Mouse (Mus musculus) ovary, postnatal 10 days (tissue): Measurements from ENCODE around the gene Derl2.

Source experiments
- DNase-seq: peaks from one replicate; pipeline ENCODE4 v3.0.0; 2022; ENCODE audit warnings: low spot score

Gene Derl2

DNA sequence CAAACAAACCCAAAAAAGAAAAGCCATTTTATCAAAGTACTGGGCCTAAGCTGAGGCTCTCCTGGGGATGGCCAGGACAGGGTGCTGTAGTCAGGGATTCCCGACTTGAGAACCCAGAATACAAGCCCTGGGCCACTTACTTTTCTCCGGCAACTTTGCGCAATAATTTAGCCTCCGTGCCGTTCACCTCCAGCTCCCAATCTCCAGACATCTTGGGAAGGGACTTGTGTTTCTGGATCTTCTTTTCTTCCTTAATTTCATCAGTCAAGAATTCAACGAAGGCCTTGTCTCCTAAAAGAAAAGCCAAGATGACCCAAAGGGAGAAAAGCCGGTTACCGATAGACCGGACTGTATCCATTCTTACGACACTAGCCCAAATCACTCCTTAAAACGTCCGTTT lies 37.6 kb downstream of the Derl2 start:
- DNase-seq = no peak

DNA sequence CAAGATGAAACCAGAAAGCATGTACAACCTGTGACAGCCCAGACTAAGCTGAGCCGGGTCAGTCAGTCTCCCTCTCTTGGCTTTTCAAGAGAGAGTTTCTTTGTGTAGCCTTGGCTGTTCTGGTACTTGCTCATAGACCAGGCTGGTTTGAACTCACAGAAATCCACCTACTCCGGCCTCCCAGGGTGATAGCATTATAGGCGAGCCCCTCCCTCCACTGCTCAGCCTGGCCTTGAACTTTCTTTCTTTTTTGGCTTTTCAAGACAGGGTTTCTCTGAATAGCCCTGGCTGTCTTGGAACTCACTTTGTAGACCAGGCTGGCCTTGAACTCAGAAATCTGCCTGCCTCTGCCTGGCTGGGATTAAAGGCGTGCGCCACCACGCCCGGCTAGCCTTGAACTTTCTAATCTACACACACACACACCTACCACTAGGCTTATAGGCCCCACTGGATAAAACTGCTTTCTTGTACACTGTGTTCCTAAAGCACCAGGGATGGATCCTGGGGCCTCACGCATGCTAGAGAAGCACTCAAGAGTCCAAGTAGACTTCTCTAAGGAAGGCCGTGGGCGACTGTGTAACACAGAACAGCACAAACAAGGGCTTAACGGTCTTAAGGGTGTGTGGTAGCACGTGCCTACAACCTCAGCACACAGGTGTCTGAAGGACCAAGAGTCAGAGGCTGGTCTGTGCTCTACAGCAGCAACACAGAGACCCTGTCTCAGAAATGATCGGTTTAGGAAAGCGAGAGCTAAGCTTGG lies 38.7 kb downstream of the Derl2 start:
- no peak for DNase-seq

DNA sequence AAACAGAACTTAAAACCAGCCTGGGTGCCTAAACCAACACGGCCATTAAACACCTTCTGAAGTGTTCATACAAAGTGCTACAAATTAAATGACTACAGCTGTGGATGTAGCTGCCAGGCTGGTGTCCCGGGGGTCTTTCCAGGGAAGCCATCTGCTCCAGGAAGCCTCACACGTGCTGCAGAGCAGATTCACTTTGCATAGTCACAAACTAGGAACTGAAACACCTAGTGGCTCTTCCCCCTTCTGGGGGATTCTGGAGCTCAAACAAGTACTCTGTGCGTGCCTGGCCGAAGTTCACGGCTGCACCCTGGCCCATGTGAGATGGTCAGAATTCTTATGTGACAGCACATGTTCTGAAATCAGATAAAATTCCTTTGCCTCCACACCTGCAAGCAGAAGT lies 39.4 kb downstream of the Derl2 start:
- DNase-seq = no peak

DNA sequence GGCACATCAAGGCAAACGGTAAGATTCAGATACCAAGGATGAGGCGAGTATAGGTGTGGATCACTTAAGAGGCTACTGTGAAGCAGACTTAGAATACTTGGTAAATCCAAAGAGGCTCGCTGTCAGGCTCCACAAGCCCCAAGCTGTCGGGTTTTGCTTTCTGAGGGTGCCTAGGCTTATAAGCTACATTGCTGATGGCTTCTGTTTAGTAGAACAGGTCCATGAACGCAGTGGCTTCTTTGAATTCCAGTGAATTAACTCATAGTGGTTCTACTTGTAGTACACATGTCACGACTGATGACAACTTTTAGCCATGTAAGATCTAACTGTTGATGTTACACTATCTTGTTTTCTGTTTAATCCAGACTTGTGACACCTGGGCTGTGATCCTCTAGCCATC lies 42.3 kb downstream of the Derl2 start:
- DNase-seq = no peak

DNA sequence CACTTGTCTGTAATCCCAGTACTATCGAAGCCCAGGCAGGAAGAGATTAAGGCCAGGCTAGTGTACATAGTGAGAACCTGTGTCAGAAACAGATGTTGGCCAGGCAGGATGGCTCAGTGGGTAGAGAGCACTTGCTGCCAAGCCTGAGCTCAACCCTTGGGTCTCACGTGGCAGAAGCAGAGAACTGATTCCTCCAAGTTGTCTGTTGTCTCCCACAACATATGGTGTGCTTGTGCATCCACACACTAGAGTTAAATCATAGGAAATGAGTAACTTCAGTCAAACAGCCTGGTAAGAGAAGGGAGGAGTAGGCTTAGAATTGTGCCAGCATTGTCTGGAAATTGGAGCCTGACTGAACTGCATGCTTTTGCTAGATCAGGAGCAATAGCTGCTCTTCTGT lies 44.4 kb downstream of the Derl2 start:
- DNase-seq = no peak

DNA sequence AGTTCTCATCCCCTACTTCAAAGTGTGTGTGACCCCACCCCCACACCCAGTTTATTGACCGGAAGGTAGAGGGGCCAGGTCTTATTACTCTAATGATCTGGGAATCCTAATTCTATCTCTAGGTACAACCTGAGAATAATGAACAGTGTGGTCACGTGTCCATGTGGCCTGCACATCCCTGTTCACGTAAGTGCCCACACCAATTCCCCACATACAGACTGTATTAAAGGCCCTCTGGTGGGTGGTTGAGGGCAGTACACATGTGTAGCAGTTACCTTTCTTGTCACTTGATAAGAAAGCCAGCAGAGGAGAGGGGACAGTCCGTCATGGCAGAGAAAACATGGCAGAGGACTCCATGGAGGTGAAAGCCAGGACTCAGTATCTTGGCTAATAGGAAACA lies 45.7 kb downstream of the Derl2 start:
- no peak for DNase-seq

DNA sequence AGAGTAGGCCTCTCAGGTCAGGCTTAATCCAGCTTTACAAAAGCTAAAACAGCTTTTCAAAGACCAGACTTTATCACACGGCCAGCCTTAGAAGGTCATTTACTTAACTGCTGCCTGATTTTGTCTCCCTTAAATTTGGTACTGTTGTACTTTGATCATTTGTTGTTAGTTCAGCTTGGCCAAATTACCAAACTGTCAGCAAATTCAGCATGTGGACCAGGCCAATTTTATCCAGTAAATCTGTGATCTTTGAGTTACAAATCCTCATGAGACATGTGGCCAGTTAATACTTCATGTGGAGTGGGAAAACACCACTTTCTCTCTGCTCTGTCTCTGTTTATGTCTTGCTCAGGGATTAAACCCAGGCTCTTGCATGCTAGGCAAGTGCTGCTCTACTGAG lies 47.1 kb downstream of the Derl2 start:
- DNase-seq = no peak

DNA sequence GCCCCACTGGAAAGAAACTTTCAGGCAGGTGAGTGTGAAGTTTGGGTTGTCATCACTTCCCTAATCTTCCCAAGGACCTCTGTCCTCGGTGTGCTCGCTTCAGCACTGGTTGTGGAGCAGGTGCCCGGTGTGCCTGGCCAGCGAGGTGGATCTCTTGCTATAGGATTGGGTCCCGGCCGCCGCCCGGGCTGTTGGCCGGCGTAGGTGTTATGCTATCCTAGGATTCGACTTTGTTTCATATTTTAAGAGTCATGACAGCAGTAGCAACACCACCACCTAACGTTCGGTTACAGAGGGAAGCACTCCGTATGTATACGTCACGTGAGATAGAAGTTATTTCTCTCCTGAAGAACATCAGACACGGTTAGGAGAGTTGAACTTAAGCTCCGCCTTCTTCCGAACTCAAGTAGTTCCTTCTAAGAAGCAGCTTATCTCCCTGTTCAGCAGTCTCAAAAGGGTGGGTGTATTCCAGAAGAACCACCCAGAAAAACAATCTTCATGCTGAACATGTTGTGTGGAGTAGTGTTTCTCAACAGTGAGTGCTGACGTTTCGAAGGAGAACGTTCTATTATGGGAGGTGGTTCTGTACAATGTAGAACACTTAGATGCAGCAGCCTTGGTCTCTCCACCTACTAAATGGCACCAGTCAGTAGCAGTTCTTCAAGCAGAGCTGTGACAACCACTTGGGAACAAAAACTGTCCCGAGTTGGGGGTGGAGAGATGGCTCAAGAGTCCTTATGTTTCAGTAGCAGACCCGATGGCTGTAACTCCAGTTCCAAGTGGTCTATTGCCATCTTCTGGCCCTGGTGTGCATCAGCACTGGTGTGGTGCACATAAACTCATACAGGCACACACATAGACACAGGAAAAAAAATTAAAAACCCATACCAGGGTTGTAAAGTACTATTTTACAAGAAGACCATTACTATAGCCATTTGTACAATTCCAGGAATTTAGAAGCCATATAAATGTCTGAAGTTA lies 48.8 kb downstream of the Derl2 start:
- no peak for DNase-seq

DNA sequence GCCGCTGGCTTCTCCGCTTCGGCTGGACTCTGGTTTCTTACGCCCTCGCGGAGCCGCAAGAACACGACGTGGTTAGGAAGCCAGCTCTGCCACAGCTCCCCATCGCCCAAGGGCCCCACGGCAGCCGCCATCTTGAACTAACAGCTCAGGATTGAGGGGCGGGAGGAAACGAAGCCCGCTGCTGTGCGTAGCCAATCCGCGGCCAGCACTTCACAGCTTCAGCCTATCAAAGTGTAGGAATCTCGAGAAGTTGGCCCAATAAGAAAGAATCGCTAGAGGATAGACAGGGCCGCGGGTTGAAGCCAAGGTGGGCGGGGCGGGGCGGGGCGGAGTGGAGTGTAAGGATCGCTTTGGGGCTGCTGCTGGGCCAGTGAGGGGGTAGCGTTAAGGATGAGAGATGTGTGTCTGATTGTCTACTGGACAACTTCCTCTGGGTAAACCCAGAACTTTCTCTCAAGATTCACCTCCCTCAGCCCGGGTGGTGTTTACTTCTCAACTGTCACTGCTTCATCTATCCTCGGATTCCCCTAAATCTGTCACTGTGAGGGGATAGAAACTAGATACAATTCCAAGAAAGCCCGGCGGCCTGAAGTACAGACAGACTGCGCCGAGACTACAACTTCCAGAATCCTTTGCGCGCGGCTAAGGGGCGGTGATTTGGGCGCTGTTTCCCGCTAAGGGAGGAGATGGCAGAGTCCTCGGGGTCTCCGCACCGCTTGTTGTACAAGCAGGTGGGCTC lies 49.7 kb downstream of the Derl2 start, which contains the start of the genes Nup88 and Rpain:
TSS of gene Nup88 (minus strand) at position 153 of the 739 bp plus-strand sequence.
TSS of gene Rpain (plus strand) at position 393 of the 739 bp plus-strand sequence.
- peak; percentile 71 for DNase-seq

DNA sequence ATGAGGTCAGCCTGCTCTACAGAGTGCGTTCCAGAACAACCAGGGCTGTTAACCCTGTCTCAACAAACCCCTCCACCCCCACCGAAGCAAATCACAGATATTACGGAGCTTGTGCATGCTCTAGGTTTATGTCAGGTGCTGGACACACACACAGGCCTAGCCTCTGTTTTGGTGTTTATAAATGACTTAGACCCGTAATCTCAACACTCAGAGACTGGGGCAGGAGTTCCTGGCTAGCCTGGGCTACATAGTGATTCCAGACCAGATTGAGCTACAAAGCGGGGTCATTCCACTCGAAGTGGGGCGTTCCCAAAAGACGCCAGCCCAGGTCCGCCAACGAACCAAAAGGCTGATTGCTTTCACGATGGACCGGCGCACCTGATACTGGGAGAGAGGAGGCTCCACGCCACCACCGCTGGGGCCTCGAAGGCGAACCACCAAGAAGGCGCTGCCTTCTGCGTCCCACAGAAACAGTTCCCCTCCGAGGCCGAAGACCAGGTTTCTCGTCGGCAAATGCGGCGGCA lies 50.3 kb downstream of the Derl2 start:
- DNase-seq = no peak

DNA sequence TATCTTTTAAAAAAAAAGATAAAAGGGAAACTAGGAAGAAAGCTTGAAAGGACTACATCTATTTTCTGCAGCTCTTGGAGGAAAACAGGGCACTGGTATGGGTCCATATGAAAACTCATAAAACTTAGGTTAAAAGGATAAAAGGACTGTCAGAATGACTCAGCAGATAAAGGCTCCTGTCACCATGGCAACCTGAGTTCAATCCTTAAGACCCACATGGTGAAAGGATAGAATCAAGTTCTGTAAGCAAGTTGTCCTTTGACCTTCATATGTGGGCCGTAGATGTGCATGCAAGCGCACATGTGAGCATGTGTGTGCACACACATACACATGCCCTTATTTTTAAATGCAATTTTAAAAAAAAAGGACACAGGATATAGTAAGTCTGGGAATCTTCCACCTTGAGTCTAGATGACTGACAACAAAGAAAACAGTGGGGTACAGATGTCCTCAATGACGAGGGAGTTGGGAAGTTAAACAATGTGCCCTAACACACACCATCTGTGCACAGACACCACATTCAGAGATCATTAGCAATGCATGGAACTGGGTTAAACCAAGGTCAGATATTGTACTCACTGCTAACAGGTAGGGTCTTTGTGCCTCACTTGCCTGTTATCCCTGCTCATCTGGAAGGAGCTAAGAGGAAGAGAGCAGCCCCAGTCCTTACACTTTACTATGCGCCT lies 55.3 kb downstream of the Derl2 start:
- DNase-seq = no peak

DNA sequence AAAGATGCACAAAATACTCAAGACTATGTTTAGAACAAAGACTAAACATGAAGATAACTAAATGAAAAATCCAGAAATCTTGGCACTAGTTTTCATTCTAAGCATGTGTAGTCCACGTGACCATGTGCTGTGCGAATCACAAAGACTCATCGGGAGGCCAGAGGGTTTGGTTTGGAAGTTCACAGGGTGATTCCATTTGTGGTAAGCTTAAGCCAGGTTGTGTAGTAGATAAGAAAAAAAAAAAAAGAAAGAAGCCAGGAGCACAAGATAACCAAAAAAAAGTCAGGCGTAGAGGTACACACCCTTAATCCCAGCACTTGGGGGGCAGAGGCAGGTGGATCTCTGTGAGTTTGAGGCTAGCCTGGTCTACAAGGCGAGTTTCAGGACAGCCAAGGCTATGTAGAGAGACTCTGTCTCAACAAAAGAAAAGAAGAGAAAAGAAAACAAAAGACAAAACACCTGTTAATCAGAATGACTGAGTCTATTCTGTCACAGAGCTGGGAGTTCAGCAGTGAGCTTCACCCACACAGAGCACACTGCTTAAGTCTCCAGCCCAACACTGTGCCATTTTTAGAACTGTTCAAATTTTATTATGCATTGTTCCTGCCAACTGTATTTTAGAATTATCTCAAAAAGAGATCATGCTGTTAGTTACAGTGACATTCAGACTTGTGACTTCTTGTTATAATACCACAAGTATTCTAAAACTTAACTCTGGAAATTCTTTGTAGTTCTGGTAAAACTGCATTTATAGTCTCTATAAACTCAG lies 58.7 kb downstream of the Derl2 start:
- no peak for DNase-seq
